Mouse (Mus musculus) small intestine, adult 2 months (tissue): ENCODE results near the gene Zkscan8.

ENCODE experiments used
- CTCF ChIP-seq: fragments of 200-500 bp; IDR thresholded peaks from 2 replicates; pipeline ENCODE4 v1.5.1; 2012; ENCODE audit warnings: low read depth, mild to moderate bottlenecking, control low read depth, inconsistent platforms, low read length, moderate library complexity, mixed read lengths; ENCODE audit not compliant: insufficient replicate concordance, insufficient read length; ENCODE audit errors: extremely low read depth
- POLR2A ChIP-seq: fragments of 200-500 bp; IDR thresholded peaks from 2 replicates; pipeline ENCODE4 v1.6.1; 2012; ENCODE audit warnings: low read depth, mild to moderate bottlenecking, control low read depth, inconsistent platforms, low read length, moderate library complexity

- no peak for TF ChIP-seq POLR2A
- TF ChIP-seq CTCF = no peak
Observed at GRCm38 (mm10) chr13:21492847-21493246, 38.1 kb downstream of the Zkscan8 start.
